In the genomic region with DNA sequence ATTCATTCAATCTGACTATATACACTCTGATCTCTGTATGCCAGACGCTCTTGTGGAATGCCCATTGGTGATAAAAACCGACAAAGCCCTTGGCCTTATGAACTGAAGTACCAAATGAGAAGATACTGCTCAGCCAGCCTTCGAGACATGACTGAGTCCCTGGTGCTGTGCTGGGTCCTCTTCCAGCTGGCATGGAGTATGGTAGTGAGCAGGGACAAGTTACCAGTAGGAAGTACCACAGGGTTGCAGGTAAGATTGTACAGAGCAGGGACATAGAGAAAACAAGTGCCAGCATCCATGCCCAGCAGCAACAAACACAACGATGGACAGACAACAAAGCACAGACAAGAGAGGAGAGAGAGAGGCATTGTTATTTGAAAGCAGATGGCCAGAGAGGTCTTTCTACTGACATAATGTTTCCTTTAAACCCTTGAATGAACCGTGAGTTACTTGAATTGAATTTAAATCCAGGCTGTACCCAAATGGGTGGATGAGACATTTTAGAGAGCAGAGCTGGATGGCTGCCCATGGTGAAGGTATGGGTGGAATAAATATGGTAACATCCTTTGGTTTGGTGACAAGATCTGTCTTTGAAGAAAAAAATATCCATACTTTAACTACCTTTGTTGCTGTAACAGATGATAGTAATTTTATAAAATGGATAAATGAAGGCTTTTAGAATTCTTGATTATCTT, we compare ENCODE assay signal across 11 mouse cellular contexts.
"Had no signal": no experiment of that assay in that cellular context is flagged by ENCODE, and none has a peak within 500 bp of the region (broad histone marks: within the 10 kb centered on the region; RNA-seq: fewer than 3 reads in every experiment).

No protein-coding gene starts in this region.

- DNase-seq: kidney, adult 9 months; kidney, postnatal 14 days; kidney, postnatal 4 days; left cerebral cortex, postnatal 4 days; liver, postnatal 0 days; lung, embryonic 14.5 days; right cerebral cortex, postnatal 25 days; spleen, adult 18-20 months; thymus, postnatal 25 days had no signal

- ATAC-seq: liver, postnatal 0 days; lung, postnatal 0 days; midbrain, embryonic 13.5 days had no signal
